Comparison of ENCODE assay signal across 28 mouse cellular contexts in the genomic region with DNA sequence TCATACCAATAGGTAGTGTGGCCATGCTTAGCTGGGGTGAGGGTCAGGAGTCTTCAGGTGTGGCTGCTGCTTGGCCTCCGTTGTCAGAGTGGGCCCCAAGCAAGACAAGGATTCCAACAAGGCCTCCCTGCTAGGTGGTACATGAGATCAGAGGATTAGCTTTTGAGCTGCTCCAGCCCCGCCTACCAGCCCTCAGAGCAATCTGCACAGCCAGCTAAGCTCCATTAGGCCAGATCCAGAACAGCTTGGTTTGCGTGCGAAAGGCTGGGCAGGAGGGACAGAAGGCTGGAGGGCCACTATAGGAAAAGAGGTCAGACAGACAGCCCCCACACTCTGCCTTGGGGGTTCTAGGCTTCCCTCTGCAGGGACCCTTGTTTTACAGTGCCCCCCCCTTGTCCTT. TPM values are rescaled to one million over a fixed set of nuclear protein-coding genes. Genes with fewer than 3 reads are reported as not detected.
"Had no signal": no experiment of that assay in that cellular context is flagged by ENCODE, and none has a peak within 500 bp of the region (broad histone marks: within the 10 kb centered on the region; RNA-seq: fewer than 3 reads in every experiment).

No protein-coding gene starts in this region.

- H3K4me3 ChIP-seq: left cerebral cortex, adult 2 months; liver, embryonic 13.5 days; myocyte; neural tube, embryonic 13.5 days had no signal

- H3K27ac ChIP-seq: left cerebral cortex, adult 2 months; liver, embryonic 13.5 days; neural tube, embryonic 13.5 days had no signal

- H3K27me3 ChIP-seq: liver, embryonic 13.5 days had no signal

- H3K4me2 ChIP-seq: liver, embryonic 13.5 days; neural tube, embryonic 13.5 days had no signal

- H3K36me3 ChIP-seq: liver, embryonic 13.5 days; neural tube, embryonic 13.5 days had no signal

- ATAC-seq: intestine, postnatal 0 days had no signal

- H3K9ac ChIP-seq: liver, embryonic 13.5 days; neural tube, embryonic 13.5 days had no signal

- DNase-seq: layer of hippocampus, adult 9-11 months; layer of hippocampus, postnatal 36 days; liver, embryonic 13.5 days; lung, adult 2 months; lung, postnatal 14 days; lung, postnatal 4 days; thymus, adult 2 months; thymus, postnatal 14 days; thymus, postnatal 4 days had no signal

- H3K9me3 ChIP-seq: liver, embryonic 13.5 days; neural tube, embryonic 13.5 days had no signal

RNA-seq across cellular contexts. Expression of a gene that starts 32.1 kb away (rescaled TPM):
- total RNA-seq: liver, adult 2 months had no signal

RNA-seq across cellular contexts. Expression of a gene that starts 32.4 kb away (rescaled TPM):
- total RNA-seq: layer of hippocampus, adult 18-20 months; layer of hippocampus, postnatal 36 days; left cerebral cortex, adult 2 months; left cerebral cortex, postnatal 10 days; left cerebral cortex, postnatal 36 days; liver, adult 2 months; megakaryocyte progenitor cell, adult 5-6 weeks; megakaryocyte-erythroid progenitor cell, adult 5-6 weeks; monocyte, adult 5-6 weeks; neutrophil, adult 5-6 weeks had no signal
- polyA plus RNA-seq: kidney, adult 2 months; liver, adult 2 months; myocyte had no signal

RNA-seq across cellular contexts. Expression of a gene that starts 35.4 kb away (rescaled TPM):
- total RNA-seq: left cerebral cortex, adult 2 months; left cerebral cortex, postnatal 36 days; liver, adult 2 months; megakaryocyte progenitor cell, adult 5-6 weeks; megakaryocyte-erythroid progenitor cell, adult 5-6 weeks; monocyte, adult 5-6 weeks; neutrophil, adult 5-6 weeks had no signal
- polyA plus RNA-seq: limb, embryonic 11.5 days; liver, adult 2 months; myocyte; neural tube, embryonic 13.5 days; small intestine, adult 2 months had no signal

RNA-seq across cellular contexts. Expression of a gene that starts 52.9 kb away (rescaled TPM):
- total RNA-seq: liver, adult 2 months; megakaryocyte progenitor cell, adult 5-6 weeks; megakaryocyte-erythroid progenitor cell, adult 5-6 weeks; monocyte, adult 5-6 weeks; neutrophil, adult 5-6 weeks had no signal
- polyA plus RNA-seq: intestine, postnatal 0 days; kidney, embryonic 16.5 days; limb, embryonic 11.5 days; liver, adult 2 months; liver, embryonic 13.5 days; myocyte; small intestine, adult 2 months; stomach, embryonic 16.5 days had no signal

RNA-seq across cellular contexts. Expression of a gene that starts 56.1 kb away (rescaled TPM):
- total RNA-seq: layer of hippocampus, adult 18-20 months; left cerebral cortex, adult 2 months; left cerebral cortex, postnatal 10 days; left cerebral cortex, postnatal 36 days; liver, adult 2 months; megakaryocyte progenitor cell, adult 5-6 weeks; megakaryocyte-erythroid progenitor cell, adult 5-6 weeks; monocyte, adult 5-6 weeks; neutrophil, adult 5-6 weeks had no signal
- polyA plus RNA-seq: intestine, embryonic 14.5 days; kidney, adult 2 months; limb, embryonic 11.5 days; liver, adult 2 months; liver, embryonic 13.5 days; liver, embryonic 16.5 days; neural tube, embryonic 13.5 days; small intestine, adult 2 months had no signal
